In genomic region chr1:86438014-86438319, GRCm38 (mm10) we compare ENCODE assay signal across 1 mouse cellular context.
TF ChIP-seq lines count a peak whose summit lies in the region.

No protein-coding gene starts in this region.

TF ChIP-seq in MEL, 35 proteins besides CTCF, POLR2A, EP300 and RAD21 (continued from another document):
- no peak for TF ChIP-seq POLR2AphosphoS2 (IDR thresholded peaks at IDR 0.05; ENCODE audit: low read length)
TF ChIP-seq in MEL: peak in this region for 3.
